In genomic region chr17:29058487-29058886, GRCm38 (mm10) we compare ENCODE assay signal across 22 mouse cellular contexts. TPM values are rescaled to one million over a fixed set of nuclear protein-coding genes. Genes with fewer than 3 reads are reported as not detected.
A peak's percentile ranks its signal among the peaks of the same experiment; 100 is the strongest.
DNase-seq lines count a peak whose midpoint lies in the region; ATAC-seq and TF ChIP-seq lines count a peak whose summit lies in the region.
"Had no signal": no experiment of that assay in that cellular context is flagged by ENCODE, and none has a peak within 500 bp of the region (broad histone marks: within the 10 kb centered on the region; RNA-seq: fewer than 3 reads in every experiment).

No protein-coding gene starts in this region.

- no peak overlapping the region for H3K4me2 ChIP-seq in heart, postnatal 0 days (ENCODE audit: low read depth, low read length)
- no peak overlapping the region for H3K4me2 ChIP-seq in heart, embryonic 12.5 days
- H3K4me2 ChIP-seq: hindbrain, embryonic 15.5 days; limb, embryonic 12.5 days; lung, embryonic 15.5 days; stomach, embryonic 15.5 days had no signal

- H3K27me3 ChIP-seq in heart, postnatal 0 days (ENCODE audit: control insufficient read depth, insufficient read depth, low read length): no peaks in the 10 kb centered on the region
- no peaks in the 10 kb centered on the region for H3K27me3 ChIP-seq in heart, embryonic 12.5 days (replicated peaks)
- H3K27me3 ChIP-seq: hindbrain, embryonic 15.5 days; limb, embryonic 12.5 days; lung, embryonic 15.5 days; Patski; stomach, embryonic 15.5 days had no signal

- no peak for DNase-seq in gastrocnemius, adult 2 months
- no peak for DNase-seq in gastrocnemius, postnatal 25 days
- DNase-seq in heart, postnatal 0 days (ENCODE audit: low spot score): peak; percentile 4
- peak; percentile 22 for DNase-seq in thymus, postnatal 14 days
- no peak for DNase-seq in thymus, postnatal 36 days
- no peak for DNase-seq in kidney, postnatal 14 days
- DNase-seq: cerebellum, adult 9-10 months; forebrain, postnatal 0 days; heart, postnatal 14 days; kidney, postnatal 10 days; layer of hippocampus, postnatal 36 days; thymus, adult 2 months had no signal

- no peaks in the 10 kb centered on the region for H3K36me3 ChIP-seq in heart, postnatal 0 days (replicated peaks; ENCODE audit: control insufficient read depth, insufficient read depth, low read length)
- no peaks in the 10 kb centered on the region for H3K36me3 ChIP-seq in heart, embryonic 12.5 days
- H3K36me3 ChIP-seq: hindbrain, embryonic 15.5 days; lung, embryonic 15.5 days; stomach, embryonic 15.5 days had no signal

- intact Hi-C loops in gastrocnemius, adult 2 months (cut with DNase I): loop anchor here (2.0 kb wide), 1 partner anchor 18 kb away; no protein-coding TSS in a partner anchor

- no peaks in the 10 kb centered on the region for H3K9me3 ChIP-seq in heart, postnatal 0 days (replicated peaks; ENCODE audit: control insufficient read depth, low read length)
- H3K9me3 ChIP-seq in heart, embryonic 12.5 days (replicated peaks): no peaks in the 10 kb centered on the region
- H3K9me3 ChIP-seq: G1E; hindbrain, embryonic 15.5 days; limb, embryonic 12.5 days; lung, embryonic 15.5 days; stomach, embryonic 15.5 days had no signal

- WGBS in heart, postnatal 0 days: 68% methylated on average over 8 of the region's 8 CpGs
- WGBS in heart, embryonic 12.5 days: 51% methylated on average over 8 of the region's 8 CpGs

- H3K9ac ChIP-seq in heart, postnatal 0 days (replicated peaks; ENCODE audit: low read depth, low read length): no peak overlapping the region
- H3K9ac ChIP-seq in heart, embryonic 12.5 days: no peak overlapping the region
- H3K9ac ChIP-seq: forebrain, postnatal 0 days; hindbrain, embryonic 15.5 days; limb, embryonic 12.5 days; liver, embryonic 14.5 days; lung, embryonic 15.5 days; stomach, embryonic 15.5 days had no signal

- H3K4me1 ChIP-seq in heart, postnatal 0 days (ENCODE audit: control insufficient read depth, insufficient read depth): peaks cover 21% of the 10 kb centered on the region
- peaks cover 66% of the 10 kb centered on the region for H3K4me1 ChIP-seq in heart, embryonic 12.5 days (replicated peaks)

- no peak for TF ChIP-seq EP300 in heart, postnatal 0 days (IDR thresholded peaks at IDR 0.05; ENCODE audit: low read depth)

- no peak for TF ChIP-seq CTCF in gastrocnemius, adult 2 months (IDR thresholded peaks at IDR 0.05)
- no peak for TF ChIP-seq CTCF in heart, postnatal 0 days (IDR thresholded peaks at IDR 0.05; ENCODE audit: low read depth)

- ATAC-seq in heart, postnatal 0 days (ENCODE audit: insufficient read depth, low read depth): no peak
- no peak for ATAC-seq in heart, embryonic 12.5 days (ENCODE audit: insufficient number of reproducible peaks, low FRiP score)
- ATAC-seq: CD4-positive, CD25-positive, alpha-beta regulatory T cell, adult 4 months; forebrain, postnatal 0 days; midbrain, embryonic 16.5 days had no signal

- peak overlapping the region; percentile 12; the same call in 1 of the 2 replicates for H3K27ac ChIP-seq in gastrocnemius, adult 2 months
- H3K27ac ChIP-seq in heart, postnatal 0 days (ENCODE audit: low read depth): no peak overlapping the region
- no peak overlapping the region for H3K27ac ChIP-seq in heart, embryonic 12.5 days (ENCODE audit: poor library complexity, severe bottlenecking)
- H3K27ac ChIP-seq: hindbrain, embryonic 15.5 days; limb, embryonic 12.5 days; liver, embryonic 14.5 days; lung, embryonic 15.5 days; stomach, embryonic 15.5 days had no signal

- no peak overlapping the region for H3K4me3 ChIP-seq in gastrocnemius, adult 2 months
- H3K4me3 ChIP-seq in heart, postnatal 0 days (ENCODE audit: low read depth, low read length): no peak overlapping the region
- no peak overlapping the region for H3K4me3 ChIP-seq in heart, embryonic 12.5 days
- H3K4me3 ChIP-seq: hindbrain, embryonic 15.5 days; limb, embryonic 12.5 days; lung, embryonic 15.5 days; stomach, embryonic 15.5 days had no signal

RNA-seq across cellular contexts. Expression of gene Srsf3, which starts 26.1 kb away (rescaled TPM):
- 10 to 100 TPM; 38.8 to 55.6 TPM for total RNA-seq in gastrocnemius, adult 2 months (2021)
- 10 to 100 TPM; 36.4 to 48.2 TPM for total RNA-seq in gastrocnemius, postnatal 25 days (2021)
- 110 and 151 TPM in 2 replicates for total RNA-seq in heart, postnatal 0 days (2014; rRNA removed; ENCODE audit: low replicate concordance)
- 202 and 238 TPM in 2 replicates for polyA plus RNA-seq in heart, postnatal 0 days (2015; fragmentation: Nextera tagmentation; extraction: Ambion mirVana)
- 406 and 412 TPM in 2 replicates for polyA plus RNA-seq in heart, embryonic 12.5 days (2016; fragmentation: Nextera tagmentation; extraction: Ambion mirVana)

RNA-seq across cellular contexts. Expression of gene Cdkn1a, which starts 32.3 kb away (rescaled TPM):
- 100 to 1,000 TPM in 1 of 2 experiments, 10 to 100 TPM in 1; 32.6 to 103 TPM for total RNA-seq in gastrocnemius, adult 2 months (2021)
- 10 to 100 TPM; 30.4 to 42.0 TPM for total RNA-seq in gastrocnemius, postnatal 25 days (2021)
- 16.7 and 42.8 TPM in 2 replicates for total RNA-seq in heart, postnatal 0 days (2014; rRNA removed; ENCODE audit: low replicate concordance)
- polyA plus RNA-seq in heart, postnatal 0 days (2015; fragmentation: Nextera tagmentation; extraction: Ambion mirVana): 48.2 and 48.9 TPM in 2 replicates
- 43.2 and 45.3 TPM in 2 replicates for polyA plus RNA-seq in heart, embryonic 12.5 days (2016; fragmentation: Nextera tagmentation; extraction: Ambion mirVana)

RNA-seq across cellular contexts. Expression of gene Stk38, which starts 50.7 kb away (rescaled TPM):
- total RNA-seq in gastrocnemius, adult 2 months (2021): 10 to 100 TPM; 26.9 to 29.2 TPM
- 10 to 100 TPM; 25.2 to 26.4 TPM for total RNA-seq in gastrocnemius, postnatal 25 days (2021)
- 49.8 and 50.1 TPM in 2 replicates for total RNA-seq in heart, postnatal 0 days (2014; rRNA removed; ENCODE audit: low replicate concordance)
- 53.7 and 57.3 TPM in 2 replicates for polyA plus RNA-seq in heart, postnatal 0 days (2015; fragmentation: Nextera tagmentation; extraction: Ambion mirVana)
- polyA plus RNA-seq in heart, embryonic 12.5 days (2016; fragmentation: Nextera tagmentation; extraction: Ambion mirVana): 91.0 and 94.3 TPM in 2 replicates

RNA-seq across cellular contexts. Expression of gene Rab44, which starts 55.5 kb away (rescaled TPM):
- total RNA-seq in gastrocnemius, adult 2 months (2021): under 1 TPM in 1 of 2 experiments, not detected in 1; 0.59 TPM
- total RNA-seq in gastrocnemius, postnatal 25 days (2021): under 1 TPM; 0.33 to 0.78 TPM
- 2.0 TPM in 1 of 2 replicates, not detected in the other for total RNA-seq in heart, postnatal 0 days (2014; rRNA removed; ENCODE audit: low replicate concordance)
- polyA plus RNA-seq in heart, postnatal 0 days (2015; fragmentation: Nextera tagmentation; extraction: Ambion mirVana): 0.18 and 0.23 TPM in 2 replicates
- polyA plus RNA-seq in heart, embryonic 12.5 days (2016; fragmentation: Nextera tagmentation; extraction: Ambion mirVana): 0.13 TPM in 1 of 2 replicates, not detected in the other
- total RNA-seq: forebrain, postnatal 0 days; layer of hippocampus, postnatal 36 days had no signal
- polyA plus RNA-seq: CD4-positive, CD25-positive, alpha-beta regulatory T cell, adult 4 months; forebrain, postnatal 0 days had no signal

Comparison
In these comparisons a context has a peak if more than half of its experiments do, and no peak if none do; other contexts are left out.
1. DNase-seq: peak in heart, postnatal 0 days (single experiment) and thymus, postnatal 14 days (single experiment); none in gastrocnemius, adult 2 months (single experiment), gastrocnemius, postnatal 25 days (single experiment), thymus, postnatal 36 days (0 of 2) and kidney, postnatal 14 days (single experiment).